Mouse (Mus musculus) ES-Bruce4 (cell line): ENCODE measurements around the gene Fxyd5.

Source experiments
- CTCF ChIP-seq: IDR thresholded peaks from one replicate; pipeline ENCODE4 v1.8.1; 2011; ENCODE audit warnings: low read depth, low read length
- POLR2A ChIP-seq: IDR thresholded peaks from one replicate; pipeline ENCODE4 v1.8.1; 2011; ENCODE audit warnings: low read length; ENCODE audit not compliant: insufficient read depth

DNA sequence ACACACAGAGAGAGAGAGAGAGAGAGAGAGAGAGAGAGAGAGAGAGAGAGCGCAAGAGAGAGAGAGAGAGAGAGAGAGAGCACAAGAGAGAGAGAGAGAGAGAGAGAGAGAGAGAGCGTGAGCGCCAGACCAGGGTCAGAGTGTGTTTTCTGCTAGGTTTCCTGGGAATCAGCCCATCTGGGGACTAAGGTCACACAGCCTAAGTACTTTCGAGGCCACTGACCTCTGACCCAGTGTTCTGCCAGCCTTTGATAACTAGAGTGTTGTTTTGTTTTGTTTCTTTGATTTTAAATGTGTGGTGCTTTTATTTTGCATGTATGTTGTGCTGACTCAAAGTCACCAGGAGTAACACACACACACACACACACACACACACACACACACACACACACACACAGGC, 13.6 kb upstream of the Fxyd5 start:
- TF ChIP-seq CTCF (no peak), POLR2A (no peak)
